Mouse (Mus musculus) large intestine, adult 2 months (tissue): Measurements from ENCODE around the gene Grwd1. TPM values are rescaled to one million over a fixed set of nuclear protein-coding genes. Genes with fewer than 3 reads are reported as not detected.

Experiments used
- DNase-seq: peaks from one replicate; pipeline ENCODE4 v3.0.0-alpha.2; 2012; ENCODE audit warnings: low read depth, low spot score
- WGBS: fragments of 180-500 bp; shearing (Covaris S2); methylation state at CpG from one replicate; pipeline ENCODE4 v1.1.7; 2018; 5-methylcytosine and 5-hydroxymethylcytosine counted together
- polyA plus RNA-seq: library from polyadenylated mRNA; depleted of rRNA; stranded (reverse); fragments of >200 nt; gene quantifications from 2 replicates; pipeline ENCODE4 v1.2.3, GENCODE M21; 2012

The Grwd1 gene
- polyA plus RNA-seq, 1 experiment, result 17.8 TPM

- DNase-seq, result peak; percentile 85
- WGBS, result under 1% methylated on average over 12 of the region's 12 CpGs
These were observed 29.4 kb downstream of the Grwd1 start for GRCm38 (mm10) chr7:45801348-45801747.

DNA sequence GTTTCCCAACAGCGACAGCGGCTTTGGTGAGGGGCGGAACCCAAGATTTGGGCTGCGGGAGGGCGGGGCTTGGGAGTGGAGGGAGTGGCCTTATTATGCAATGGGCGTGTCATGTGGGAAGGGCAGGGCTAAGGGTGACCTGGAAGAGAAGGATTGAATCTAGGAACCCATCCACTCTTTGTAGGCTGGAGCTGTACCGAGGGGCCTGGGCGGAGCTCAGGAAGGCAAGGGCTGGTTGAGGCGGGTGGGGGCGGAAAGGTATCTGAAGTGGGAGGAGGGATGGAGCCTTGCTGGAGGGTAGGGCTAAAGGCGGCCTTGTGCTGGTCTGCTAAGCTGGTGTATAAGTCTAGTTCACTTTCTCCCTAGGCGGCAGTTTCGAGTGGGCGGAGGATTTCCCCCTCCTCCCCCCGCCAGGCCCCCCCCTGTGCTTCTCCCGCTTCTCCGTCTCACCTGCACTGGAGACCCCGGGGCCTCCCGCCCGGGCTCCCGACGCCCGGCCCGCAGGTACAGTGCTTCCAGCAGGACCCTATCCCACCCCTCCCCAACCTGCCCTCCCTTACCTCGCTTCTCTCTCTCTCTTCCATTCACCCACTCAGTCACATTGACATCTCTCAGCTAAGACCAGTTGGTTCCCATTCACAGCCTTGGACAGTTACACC is 30.1 kb downstream of the Grwd1 start:
- 3% methylated on average over 25 of the region's 25 CpGs for WGBS
- no peak for DNase-seq

- WGBS, result 25% methylated on average over 7 of the region's 7 CpGs
- no peak for DNase-seq
These were observed 30.7 kb downstream of the Grwd1 start for GRCm38 (mm10) chr7:45800001-45800400.

- WGBS, result 34% methylated on average over 7 of the region's 7 CpGs
- DNase-seq, result no peak
These were observed 31.8 kb downstream of the Grwd1 start for GRCm38 (mm10) chr7:45798931-45799330.

DNA sequence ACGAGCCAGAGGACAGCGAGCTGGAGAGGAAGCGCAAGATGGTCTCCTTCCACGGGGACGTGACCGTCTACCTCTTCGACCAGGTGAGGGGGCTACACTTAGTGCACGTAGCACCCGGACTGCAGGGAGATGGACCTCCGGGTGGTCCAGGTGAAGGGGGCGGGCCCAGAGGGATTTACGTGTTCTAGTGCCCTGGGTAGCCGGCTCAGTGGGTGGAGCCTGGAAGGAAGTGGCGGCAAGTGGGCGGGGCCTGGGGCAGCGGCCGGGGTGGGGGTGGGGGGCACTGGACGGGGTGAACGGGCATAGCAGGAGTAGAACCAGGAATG is 32.3 kb downstream of the Grwd1 start:
- 3% methylated on average over 19 of the region's 19 CpGs for WGBS
- DNase-seq, result no peak

DNA sequence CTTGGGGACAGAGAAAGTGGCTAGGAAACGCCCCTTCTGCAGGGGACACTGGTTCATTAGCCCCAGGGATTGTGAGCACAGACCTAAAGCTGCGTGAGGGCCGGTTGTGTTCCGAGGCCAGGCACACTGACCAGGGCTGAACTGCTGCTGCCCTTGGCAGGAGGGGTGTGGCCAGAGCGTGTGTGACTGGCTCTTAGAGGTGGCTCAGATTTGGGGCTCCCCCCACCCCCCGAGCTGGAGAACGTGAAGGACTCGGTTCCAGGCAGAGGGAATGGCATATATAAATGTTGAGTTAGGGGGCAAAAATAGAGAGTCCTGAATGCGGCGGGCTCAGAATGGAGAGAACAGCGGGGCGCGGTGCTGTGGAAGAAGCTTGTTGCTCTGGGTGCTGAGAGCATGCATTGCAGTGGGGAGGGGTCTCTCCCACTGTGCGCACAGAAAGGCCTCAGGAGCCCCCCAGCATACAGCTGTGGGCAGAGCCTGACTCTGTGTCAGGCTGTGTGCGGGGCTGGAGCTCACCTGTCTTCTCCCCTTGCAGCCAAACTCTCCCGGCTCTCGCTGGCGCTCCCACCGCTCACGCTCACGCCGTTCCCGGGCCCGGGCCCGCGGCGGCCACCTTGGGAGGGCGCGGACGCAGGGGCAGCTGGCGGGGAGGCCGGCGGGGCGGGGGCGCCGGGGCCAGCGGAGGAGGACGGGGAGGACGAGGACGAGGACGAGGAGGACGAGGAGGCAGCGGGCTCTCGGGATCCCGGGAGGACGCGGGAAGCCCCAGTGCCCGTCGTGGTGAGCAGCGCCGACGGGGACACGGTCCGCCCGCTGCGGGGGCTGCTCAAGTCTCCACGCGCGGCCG is 32.9 kb downstream of the Grwd1 start:
- WGBS, result 4% methylated on average over 59 of the region's 60 CpGs
- DNase-seq, result no peak

GRCm38 (mm10) chr7:45796950-45797349 is 33.8 kb downstream of the Grwd1 start:
- no peak for DNase-seq
- 65% methylated on average over 6 of the region's 6 CpGs for WGBS

DNA sequence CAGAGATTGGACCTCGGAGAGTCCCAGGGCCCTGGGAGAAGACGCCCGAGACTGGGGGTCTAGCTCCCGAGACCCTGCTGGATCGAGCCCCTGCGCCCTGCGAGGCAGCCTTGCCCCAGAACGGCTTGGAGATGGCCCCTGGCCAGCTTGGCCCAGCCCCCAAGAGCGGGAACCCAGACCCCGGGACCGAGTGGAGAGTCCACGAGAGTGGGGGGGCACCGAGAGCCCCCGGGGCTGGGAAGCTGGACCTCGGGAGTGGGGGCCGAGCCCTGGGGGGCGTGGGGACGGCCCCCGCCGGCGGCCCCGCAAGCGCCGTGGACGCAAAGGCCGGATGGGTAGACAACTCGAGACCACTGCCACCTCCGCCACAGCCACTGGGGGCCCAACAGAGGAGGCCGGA is 35.8 kb downstream of the Grwd1 start:
- no peak for DNase-seq
- WGBS, result 91% methylated on average over 29 of the region's 29 CpGs

DNA sequence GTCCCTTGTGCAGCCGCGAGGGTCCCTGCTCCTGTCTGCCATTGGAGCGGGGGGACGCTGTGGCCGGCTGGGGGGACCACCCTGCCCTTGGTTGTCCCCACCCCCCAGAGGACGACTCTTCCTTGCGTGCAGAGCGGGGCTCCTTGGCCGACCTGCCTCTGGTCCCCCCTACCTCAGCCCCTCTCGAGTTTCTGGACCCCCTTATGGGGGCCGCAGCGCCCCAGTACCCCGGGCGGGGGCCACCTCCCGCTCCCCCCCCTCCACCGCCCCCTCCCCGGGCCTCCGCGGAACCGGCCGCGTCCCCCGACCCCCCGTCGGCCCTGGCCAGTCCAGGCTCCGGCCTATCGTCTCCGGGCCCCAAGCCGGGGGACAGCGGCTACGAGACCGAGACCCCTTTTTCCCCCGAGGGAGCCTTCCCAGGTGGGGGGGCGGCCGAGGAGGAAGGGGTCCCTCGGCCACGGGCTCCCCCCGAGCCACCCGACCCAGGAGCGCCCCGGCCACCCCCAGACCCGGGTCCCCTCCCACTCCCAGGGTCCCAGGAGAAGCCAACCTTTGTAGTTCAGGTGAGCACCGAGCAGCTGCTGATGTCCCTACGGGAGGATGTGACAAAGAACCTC is 36.7 kb downstream of the Grwd1 start:
- DNase-seq, result no peak
- WGBS, result 88% methylated on average over 44 of the region's 44 CpGs

DNA sequence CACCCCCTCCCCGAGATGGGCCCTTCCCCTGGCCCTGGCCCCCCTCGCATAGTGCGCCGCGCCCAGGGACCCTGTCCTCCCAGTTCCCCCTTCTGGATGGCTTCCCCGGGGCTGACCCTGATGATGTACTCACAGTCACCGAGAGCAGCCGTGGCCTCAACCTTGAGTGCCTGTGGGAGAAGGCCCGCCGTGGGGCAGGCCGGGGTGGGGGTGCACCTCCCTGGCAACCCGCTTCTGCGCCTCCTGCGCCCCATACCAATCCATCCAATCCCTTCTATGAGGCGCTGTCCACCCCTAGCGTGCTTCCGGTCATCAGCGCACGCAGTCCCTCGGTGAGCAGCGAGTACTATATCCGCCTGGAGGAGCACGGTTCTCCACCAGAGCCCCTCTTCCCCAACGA is 37.5 kb downstream of the Grwd1 start:
- no peak for DNase-seq
- 88% methylated on average over 24 of the region's 24 CpGs for WGBS

DNA sequence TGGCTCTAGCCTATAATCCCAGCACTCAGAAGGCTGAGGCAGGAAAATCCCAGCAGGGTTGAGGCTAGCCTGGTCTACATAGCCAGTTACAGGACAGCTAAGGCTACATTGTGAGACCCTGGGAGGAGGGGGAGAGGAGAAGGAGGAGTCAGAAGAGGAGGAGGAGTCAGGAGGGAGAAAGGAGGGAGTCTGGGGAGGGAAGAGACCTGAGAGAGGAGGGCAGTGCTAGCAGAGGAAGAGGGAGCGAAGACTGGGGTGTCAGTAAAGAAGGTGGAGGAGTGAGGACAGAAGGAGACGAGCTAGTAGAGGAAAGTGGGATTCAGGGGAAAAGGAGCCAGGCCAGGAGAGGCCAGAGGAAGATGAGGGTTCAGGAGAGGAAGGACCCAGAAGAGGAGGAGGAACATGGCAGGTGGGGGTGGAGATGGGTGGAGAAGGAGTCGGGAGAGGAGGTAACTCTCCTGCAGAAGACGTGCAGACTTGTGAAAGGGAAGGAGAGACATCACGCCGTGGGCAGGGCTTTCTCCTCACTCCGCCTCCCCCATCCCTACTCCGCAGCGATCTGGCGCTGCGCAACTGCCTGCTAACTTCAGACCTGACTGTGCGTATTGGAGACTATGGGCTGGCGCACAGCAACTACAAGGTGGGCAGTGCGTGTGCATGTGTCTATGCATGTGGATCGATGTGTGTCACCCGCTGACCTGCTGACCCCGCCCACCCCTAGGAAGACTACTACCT is 38.8 kb downstream of the Grwd1 start:
- WGBS, result 77% methylated on average over 17 of the region's 17 CpGs
- no peak for DNase-seq

- DNase-seq, result no peak
- 43% methylated on average over 6 of the region's 6 CpGs for WGBS
These were observed 40.0 kb downstream of the Grwd1 start for GRCm38 (mm10) chr7:45790721-45791120.

GRCm38 (mm10) chr7:45787642-45788041 is 43.1 kb downstream of the Grwd1 start:
- DNase-seq, result no peak
- 76% methylated on average over 22 of the region's 22 CpGs for WGBS

DNA sequence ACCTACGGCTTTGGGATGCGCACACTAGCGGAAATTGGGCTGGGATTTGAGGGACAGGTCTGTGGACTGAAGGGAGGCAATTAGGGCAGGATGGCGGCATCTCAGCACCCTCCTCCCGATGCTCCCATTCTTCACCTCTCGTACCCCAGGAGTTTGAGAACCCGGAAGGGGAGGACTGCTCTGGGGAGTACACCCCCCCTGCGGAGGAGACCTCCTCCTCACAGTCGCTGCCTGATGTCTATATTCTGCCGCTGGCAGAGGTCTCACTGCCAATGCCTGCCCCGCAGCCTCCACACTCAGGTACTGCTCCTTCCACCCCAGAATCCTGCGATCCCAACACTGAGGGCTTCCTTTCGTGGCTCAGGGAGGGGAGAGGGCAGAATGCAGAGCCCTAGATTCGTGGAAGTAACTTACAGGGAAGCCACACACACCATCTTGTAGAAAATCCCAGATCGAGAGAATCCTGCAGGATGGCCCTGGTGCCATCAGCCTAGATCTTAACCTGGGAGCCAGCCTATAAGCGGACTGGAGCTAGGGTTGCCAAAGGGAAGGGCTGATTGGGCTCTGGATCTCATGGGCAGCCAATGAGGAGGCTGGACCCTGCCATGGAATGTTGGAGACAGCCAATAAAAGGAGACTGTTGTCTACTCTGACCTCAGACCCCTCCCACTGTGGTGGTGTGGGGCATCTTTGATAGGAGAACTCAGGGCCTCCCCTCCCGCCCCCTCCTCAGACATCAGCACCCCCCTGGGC is 43.9 kb downstream of the Grwd1 start:
- WGBS, result 21% methylated on average over 17 of the region's 17 CpGs
- no peak for DNase-seq

GRCm38 (mm10) chr7:45786136-45786578 is 44.6 kb downstream of the Grwd1 start:
- DNase-seq, result no peak
- WGBS, result 6% methylated on average over 14 of the region's 14 CpGs

- WGBS, result 3% methylated on average over 40 of the region's 42 CpGs
- no peak for DNase-seq
These were observed 45.2 kb downstream of the Grwd1 start for GRCm38 (mm10) chr7:45785388-45786135.

DNA sequence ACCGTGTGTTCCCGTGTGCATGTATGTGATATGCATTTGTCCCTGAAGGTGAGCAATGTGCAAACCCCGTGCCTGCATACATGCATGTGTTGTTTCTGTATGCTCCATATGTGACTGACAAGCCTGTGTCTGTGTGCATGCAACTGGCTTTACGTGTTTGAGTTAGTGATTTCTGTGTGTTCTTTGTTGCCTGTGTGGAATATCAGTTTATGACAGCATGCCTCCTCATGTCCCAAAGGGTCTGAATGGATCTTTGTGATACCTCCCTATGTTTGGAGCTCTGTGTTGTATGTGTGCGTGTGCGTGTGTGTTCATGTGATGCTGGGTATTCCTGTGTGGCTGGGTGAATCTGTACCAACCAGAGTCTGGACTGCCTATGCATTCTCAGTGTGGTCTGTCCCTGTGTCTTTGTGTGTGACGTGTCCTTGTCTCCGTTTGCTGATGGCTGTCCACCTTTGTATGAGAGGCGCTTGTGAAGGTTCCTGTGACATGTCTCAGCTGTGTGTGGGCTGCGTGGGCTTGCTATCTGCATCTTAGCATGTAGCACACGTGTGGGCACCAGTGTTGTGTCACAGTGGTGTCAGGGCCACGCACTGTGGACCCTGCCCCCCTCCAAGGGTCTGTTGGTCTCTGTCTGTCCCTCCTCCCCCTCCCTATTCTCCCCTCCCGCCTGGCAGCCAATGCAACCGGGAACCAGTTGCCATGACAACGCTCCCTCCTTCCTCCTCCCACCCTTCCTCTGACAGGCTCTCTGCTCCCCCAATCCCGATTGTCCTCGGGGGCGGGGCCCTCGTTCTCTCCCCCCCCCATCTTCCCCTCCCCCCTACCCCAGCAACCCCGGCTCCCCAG is 46.0 kb downstream of the Grwd1 start, which contains the start of gene Sult2b1:
Sult2b1 (minus strand) TSS at position 146 of the 849 bp plus-strand sequence.
- 25% methylated on average over 20 of the region's 20 CpGs for WGBS
- no peak for DNase-seq
